Mouse (Mus musculus): Measurements from ENCODE around the gene Mapkap1. TPM values are rescaled to one million over a fixed set of nuclear protein-coding genes. Genes with fewer than 3 reads are reported as not detected.
A peak's percentile ranks its signal among the peaks of the same experiment; 100 is the strongest.

Mapkap1 gene
- total RNA-seq, 1 experiment from 2014 or later, result 77.9 TPM

- DNase-seq, result peak; percentile 16
Observed at GRCm38 (mm10) chr2:34531801-34532298, 125.3 kb downstream of the Mapkap1 start.

- no peak for DNase-seq
Observed at GRCm38 (mm10) chr2:34532394-34532793, 125.8 kb downstream of the Mapkap1 start.

GRCm38 (mm10) chr2:34533281-34533680 is 126.7 kb downstream of the Mapkap1 start:
- DNase-seq, result peak; percentile 25

- peak; percentile 69 for DNase-seq
Observed at GRCm38 (mm10) chr2:34534996-34535395, 128.4 kb downstream of the Mapkap1 start.

GRCm38 (mm10) chr2:34537356-34537755 is 130.8 kb downstream of the Mapkap1 start:
- DNase-seq, result no peak

- DNase-seq, result no peak
Observed at GRCm38 (mm10) chr2:34543581-34543980, 137.0 kb downstream of the Mapkap1 start.

- no peak for DNase-seq
Observed at GRCm38 (mm10) chr2:34544021-34544420, 137.4 kb downstream of the Mapkap1 start.

- DNase-seq, result no peak
Observed at GRCm38 (mm10) chr2:34544646-34545395, 138.2 kb downstream of the Mapkap1 start.

- no peak for DNase-seq
Observed at GRCm38 (mm10) chr2:34546176-34546677, 139.7 kb downstream of the Mapkap1 start.

GRCm38 (mm10) chr2:34547516-34547915 is 140.9 kb downstream of the Mapkap1 start:
- DNase-seq, result no peak

GRCm38 (mm10) chr2:34548961-34549360 is 142.4 kb downstream of the Mapkap1 start:
- DNase-seq, result no peak

GRCm38 (mm10) chr2:34549469-34549868 is 142.9 kb downstream of the Mapkap1 start:
- DNase-seq, result peak; percentile 31

GRCm38 (mm10) chr2:34552772-34553171 is 146.2 kb downstream of the Mapkap1 start:
- no peak for DNase-seq

- no peak for DNase-seq
Observed at GRCm38 (mm10) chr2:34553580-34554231, 147.1 kb downstream of the Mapkap1 start.

GRCm38 (mm10) chr2:34560146-34560545 is 153.6 kb downstream of the Mapkap1 start:
- DNase-seq, result no peak

GRCm38 (mm10) chr2:34563089-34563694 is 156.6 kb downstream of the Mapkap1 start:
- DNase-seq, result no peak

GRCm38 (mm10) chr2:34563865-34564264 is 157.3 kb downstream of the Mapkap1 start:
- no peak for DNase-seq

GRCm38 (mm10) chr2:34566146-34566545 is 159.6 kb downstream of the Mapkap1 start:
- DNase-seq, result peak; percentile 88

GRCm38 (mm10) chr2:34566601-34567000 is 160.0 kb downstream of the Mapkap1 start:
- no peak for DNase-seq

GRCm38 (mm10) chr2:34569131-34569530 is 162.6 kb downstream of the Mapkap1 start:
- DNase-seq, result peak; percentile 65

- no peak for DNase-seq
Observed at GRCm38 (mm10) chr2:34570378-34570777, 163.8 kb downstream of the Mapkap1 start.

- no peak for DNase-seq
Observed at GRCm38 (mm10) chr2:34571096-34571495, 164.5 kb downstream of the Mapkap1 start.

- DNase-seq, result no peak
Observed at GRCm38 (mm10) chr2:34573073-34573472, 166.5 kb downstream of the Mapkap1 start.
